Mouse (Mus musculus) liver, embryonic 14.5 days (tissue): ENCODE measurements at regions not wholly inside any gene's neighbourhood (a gene's known extent, or its start where the extent isn't known, plus 50 kb on each side); places are given as distances from the start of the nearest gene placed in this dataset.

ENCODE experiments used
- ATAC-seq: fragments of 200-750 bp; cut with Nextera tagmentation; 2 replicates; pipeline ENCODE4 v1.8.0; 2017; ENCODE audit warnings: moderate number of reproducible peaks, mild to moderate bottlenecking, moderate library complexity; ENCODE audit not compliant: insufficient read depth
- DNase-seq, 3 experiments: peaks; one replicate each; pipeline ENCODE4 v3.0.0-alpha.2; 2012 to 2013; ENCODE audit warnings: low read depth in 3 of 3, low spot score in 3 of 3
- H3K27ac ChIP-seq: fragments of 300-500 bp; sonication (generic); 2 replicates; pipeline ENCODE4 v1.5.1; 2014; ENCODE audit warnings: moderate library complexity, mild to moderate bottlenecking, control low read depth, inconsistent platforms
- H3K27me3 ChIP-seq: fragments of 300-500 bp; sonication (generic); 2 replicates; pipeline ENCODE4 v1.6.1; 2014; ENCODE audit warnings: mild to moderate bottlenecking, low read length, moderate library complexity; ENCODE audit not compliant: control insufficient read depth, insufficient read depth
- H3K36me3 ChIP-seq: fragments of 300-500 bp; sonication (generic); replicated peaks from 2 replicates; pipeline ENCODE4 v1.6.1; 2014; ENCODE audit warnings: low read depth; ENCODE audit not compliant: control insufficient read depth, insufficient read depth
- H3K4me1 ChIP-seq, 2 experiments: fragments of 200-500 bp in 1 of 2; fragments of 300-500 bp in 1 of 2; sonication (generic) in 1 of 2; replicated peaks; 2 replicates each; pipeline ENCODE4 v1.6.1; 2012 to 2014; ENCODE audit warnings: antibody characterized with exemption in 1 of 2, inconsistent platforms in 1 of 2, low read length in 1 of 2; ENCODE audit not compliant: control insufficient read depth in 2 of 2, insufficient read depth in 2 of 2
- H3K4me2 ChIP-seq: fragments of 300-500 bp; sonication (generic); 2 replicates; pipeline ENCODE4 v1.6.1; 2014; ENCODE audit warnings: low read depth, mild to moderate bottlenecking, control low read depth, moderate library complexity
- H3K4me3 ChIP-seq, 2 experiments: fragments of 200-500 bp in 1 of 2; fragments of 300-500 bp in 1 of 2; sonication (generic) in 1 of 2; 2 replicates each; pipeline ENCODE4 v1.5.1; 2012 to 2014; ENCODE audit warnings: low read depth in 2 of 2, low read length in 2 of 2, mild to moderate bottlenecking in 2 of 2, control low read depth in 1 of 2, inconsistent platforms in 1 of 2, moderate library complexity in 1 of 2; ENCODE audit not compliant: insufficient read depth in 1 of 2
- H3K9ac ChIP-seq: fragments of 300-500 bp; sonication (generic); replicated peaks from 2 replicates; pipeline ENCODE4 v1.6.1; 2014; ENCODE audit warnings: mild to moderate bottlenecking, control low read depth, moderate library complexity
- H3K9me3 ChIP-seq: fragments of 300-500 bp; sonication (generic); 2 replicates; pipeline ENCODE4 v1.6.1; 2016; ENCODE audit warnings: low read length, mixed read lengths; ENCODE audit not compliant: control insufficient read depth
- CTCF ChIP-seq: IDR thresholded peaks from 2 replicates; pipeline ENCODE4 v1.5.1; 2016; ENCODE audit warnings: antibody characterized with exemption, low read depth, control low read depth
- EP300 ChIP-seq: IDR thresholded peaks from 2 replicates; pipeline ENCODE4 v1.6.1; 2016; ENCODE audit warnings: antibody characterized with exemption, low read depth
- WGBS: fragments of 180-500 bp; shearing (Covaris S2); extraction: QIAGEN DNeasy Blood & Tissue Kit; methylation state at CpG from one replicate; pipeline ENCODE4 v1.1.7; 2014; ENCODE audit not compliant: insufficient replicate concordance; 5-methylcytosine and 5-hydroxymethylcytosine counted together

DNA sequence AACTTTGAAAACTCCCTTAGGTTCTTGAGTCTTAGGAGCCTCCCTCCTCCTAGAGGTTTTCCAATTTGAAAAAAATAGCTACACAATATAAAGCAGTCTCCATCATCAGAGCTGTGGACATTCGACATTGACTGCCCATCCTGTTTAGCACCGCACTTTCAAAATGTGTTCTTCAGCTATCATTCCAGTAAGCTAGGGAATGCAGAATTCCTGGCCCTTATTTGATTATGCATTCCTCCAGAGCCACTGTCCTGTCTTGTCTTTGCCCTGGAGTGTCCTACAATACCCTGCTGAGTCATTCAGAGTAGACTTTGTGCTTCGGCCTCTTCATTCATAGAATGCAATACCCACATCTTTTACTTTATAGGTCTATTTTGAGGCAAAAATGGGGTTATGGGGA is 267.0 kb upstream of the Hnrnpa3 start:
- TF ChIP-seq CTCF (no peak), EP300 (no peak)
- no peaks in the 10 kb centered on the region for H3K4me1 ChIP-seq
- H3K9ac ChIP-seq, result no peak overlapping the region
- H3K27me3 ChIP-seq, result no peaks in the 10 kb centered on the region
- ATAC-seq (no peak), DNase-seq (no peak)
- no peak overlapping the region for H3K27ac ChIP-seq
- no peaks in the 10 kb centered on the region for H3K36me3 ChIP-seq
- 62% methylated on average over 3 of the region's 3 CpGs for WGBS
- H3K9me3 ChIP-seq, result no peaks in the 10 kb centered on the region
- H3K4me3 ChIP-seq, result no peak overlapping the region
- H3K4me2 ChIP-seq, result no peak overlapping the region

- Histone ChIP-seq H3K4me1 (no peaks in the 10 kb centered on the region), H3K36me3 (no peaks in the 10 kb centered on the region), H3K4me3 (no peak overlapping the region), H3K4me2 (no peak overlapping the region), H3K9me3 (no peaks in the 10 kb centered on the region), H3K27ac (no peak overlapping the region), H3K27me3 (no peaks in the 10 kb centered on the region), H3K9ac (no peak overlapping the region)
- no peak for TF ChIP-seq EP300
- no peak for TF ChIP-seq CTCF
- no peak for DNase-seq
- ATAC-seq, result no peak
- WGBS, result 55% methylated on average over 6 of the region's 6 CpGs
These were observed 264.0 kb upstream of the Hnrnpa3 start for GRCm38 (mm10) chr2:75394928-75395673.

GRCm38 (mm10) chr2:75396016-75396415 is 263.0 kb upstream of the Hnrnpa3 start:
- H3K9ac ChIP-seq, result no peak overlapping the region
- no peak overlapping the region for H3K4me3 ChIP-seq
- no peaks in the 10 kb centered on the region for H3K36me3 ChIP-seq
- no peak for TF ChIP-seq EP300
- TF ChIP-seq CTCF, result no peak
- WGBS, result 50% methylated on average over 2 of the region's 2 CpGs
- no peak overlapping the region for H3K27ac ChIP-seq
- H3K27me3 ChIP-seq, result no peaks in the 10 kb centered on the region
- ATAC-seq, result no peak
- H3K9me3 ChIP-seq, result no peaks in the 10 kb centered on the region
- no peak for DNase-seq
- no peaks in the 10 kb centered on the region for H3K4me1 ChIP-seq
- no peak overlapping the region for H3K4me2 ChIP-seq

DNA sequence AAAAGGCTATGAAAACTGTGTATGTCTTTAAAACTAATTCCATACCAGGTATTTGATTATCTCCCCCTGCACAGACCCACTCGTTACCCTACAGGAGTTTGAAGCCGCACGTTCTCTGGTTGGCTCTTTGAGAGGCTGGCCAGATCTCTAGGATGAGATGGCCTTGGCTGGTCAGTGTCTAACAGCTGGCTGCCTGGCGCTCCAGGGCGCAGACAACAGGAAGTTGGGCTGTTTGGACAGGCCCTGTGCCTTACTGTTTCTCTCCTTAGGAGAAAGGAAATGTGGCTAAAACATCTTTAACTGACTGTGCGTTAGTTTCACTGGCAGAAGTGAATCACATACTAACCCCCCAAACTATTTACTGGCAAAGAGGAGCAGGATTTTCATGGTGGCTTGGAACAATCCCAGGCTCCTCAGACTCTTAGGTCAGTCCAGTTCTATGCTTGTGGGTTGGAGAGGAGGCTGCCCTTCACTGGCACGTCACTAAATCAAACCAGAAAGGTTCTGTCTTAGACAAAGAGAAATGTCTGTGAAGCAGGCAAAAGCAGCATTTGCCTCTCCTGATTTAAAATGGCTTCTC is 258.7 kb upstream of the Hnrnpa3 start:
- Histone ChIP-seq H3K4me3 (no peak overlapping the region), H3K4me2 (no peak overlapping the region), H3K36me3 (no peaks in the 10 kb centered on the region), H3K27me3 (no peaks in the 10 kb centered on the region), H3K9me3 (no peaks in the 10 kb centered on the region), H3K4me1 (no peaks in the 10 kb centered on the region), H3K9ac (no peak overlapping the region), H3K27ac (no peak overlapping the region)
- no peak for TF ChIP-seq CTCF
- TF ChIP-seq EP300, result no peak
- no peak for ATAC-seq
- no peak for DNase-seq
- 46% methylated on average over 7 of the region's 7 CpGs for WGBS

GRCm38 (mm10) chr2:75403791-75404190 is 255.3 kb upstream of the Hnrnpa3 start:
- no peak for TF ChIP-seq EP300
- no peak for TF ChIP-seq CTCF
- DNase-seq (no peak), ATAC-seq (no peak)
- WGBS, result 72% methylated on average over 8 of the region's 8 CpGs
- Histone ChIP-seq H3K4me3 (no peak overlapping the region), H3K27me3 (no peaks in the 10 kb centered on the region), H3K9ac (no peak overlapping the region), H3K4me1 (no peaks in the 10 kb centered on the region), H3K9me3 (no peaks in the 10 kb centered on the region), H3K36me3 (no peaks in the 10 kb centered on the region), H3K4me2 (no peak overlapping the region), H3K27ac (no peak overlapping the region)
